Mouse (Mus musculus) hindbrain, postnatal 0 days (tissue): Measurements from ENCODE around the gene Megf11. TPM values are rescaled to one million over a fixed set of nuclear protein-coding genes. Genes with fewer than 3 reads are reported as not detected.

Experiments used
- ATAC-seq: fragments of 200-750 bp; cut with Nextera tagmentation; 2 replicates; pipeline ENCODE4 v1.8.0; 2017; ENCODE audit warnings: mild to moderate bottlenecking, moderate TSS enrichment, moderate library complexity
- DNase-seq: peaks from one replicate; pipeline ENCODE4 v3.0.0-alpha.2; 2015; ENCODE audit warnings: low spot score
- H3K27ac ChIP-seq: fragments of 300-500 bp; sonication (generic); 2 replicates; pipeline ENCODE4 v1.5.1; 2014; ENCODE audit warnings: mild to moderate bottlenecking
- H3K27me3 ChIP-seq: fragments of 300-500 bp; sonication (generic); 2 replicates; pipeline ENCODE4 v1.6.1; 2014; ENCODE audit warnings: low read length, mixed read lengths; ENCODE audit not compliant: insufficient read depth
- H3K36me3 ChIP-seq: fragments of 300-500 bp; sonication (generic); 2 replicates; pipeline ENCODE4 v1.6.1; 2014; ENCODE audit warnings: low read length, mixed read lengths; ENCODE audit not compliant: insufficient read depth
- H3K4me1 ChIP-seq: fragments of 300-500 bp; sonication (generic); 2 replicates; pipeline ENCODE4 v1.6.1; 2014; ENCODE audit warnings: antibody characterized with exemption, low read length, mixed read lengths; ENCODE audit not compliant: insufficient read depth
- H3K4me2 ChIP-seq: fragments of 300-500 bp; sonication (generic); 2 replicates; pipeline ENCODE4 v1.6.1; 2014; ENCODE audit warnings: low read depth, mild to moderate bottlenecking, low read length, moderate library complexity, mixed read lengths
- H3K4me3 ChIP-seq: fragments of 300-500 bp; sonication (generic); 2 replicates; pipeline ENCODE4 v1.5.1; 2014; ENCODE audit warnings: low read length
- H3K9ac ChIP-seq: fragments of 300-500 bp; sonication (generic); replicated peaks from 2 replicates; pipeline ENCODE4 v1.6.1; 2014; ENCODE audit warnings: mild to moderate bottlenecking, low read length, moderate library complexity, mixed read lengths
- H3K9me3 ChIP-seq: fragments of 300-500 bp; sonication (generic); 2 replicates; pipeline ENCODE4 v1.6.1; 2016; ENCODE audit warnings: low read length, mixed read lengths
- CTCF ChIP-seq: IDR thresholded peaks from 2 replicates; pipeline ENCODE4 v1.5.1; 2016; ENCODE audit warnings: antibody characterized with exemption, control low read depth, low read depth
- whole genome bisulfite sequencing: fragments of 180-500 bp; shearing (Covaris S2); extraction: QIAGEN DNeasy Blood & Tissue Kit; methylation state at CpG from one replicate; pipeline ENCODE4 v1.1.7; 2014; 5-methylcytosine and 5-hydroxymethylcytosine counted together
- polyA plus RNA-seq: library from polyadenylated mRNA; unstranded; fragments of >200 nt; fragmentation: Nextera tagmentation; extraction: Ambion mirVana; gene quantifications from 2 replicates; pipeline ENCODE4 v1.2.1, GENCODE M21; 2015
- total RNA-seq: library from RNA; depleted of rRNA; stranded (reverse); fragments of >200 nt; gene quantifications from 2 replicates; pipeline ENCODE4 v1.2.3, GENCODE M21; 2014

Gene Megf11
- total and polyA plus RNA-seq, 2 experiments from 2014 or later, result 16.1 to 38.2 TPM

GRCm38 (mm10) chr9:64528061-64528460, 142.6 kb downstream of the Megf11 start:
- ATAC-seq, result no peak
- H3K9me3 ChIP-seq, result no peaks in the 10 kb centered on the region
- peaks cover 9% of the 10 kb centered on the region for H3K4me1 ChIP-seq
- 90% methylated on average over 7 of the region's 7 CpGs for WGBS
- no peak overlapping the region for H3K4me3 ChIP-seq
- no peak for TF ChIP-seq CTCF
- H3K9ac ChIP-seq, result no peak overlapping the region
- no peaks in the 10 kb centered on the region for H3K27me3 ChIP-seq
- no peak for DNase-seq
- H3K4me2 ChIP-seq, result no peak overlapping the region
- H3K27ac ChIP-seq, result no peak overlapping the region
- H3K36me3 ChIP-seq, result no peaks in the 10 kb centered on the region

GRCm38 (mm10) chr9:64528595-64528994, 143.2 kb downstream of the Megf11 start:
- Histone ChIP-seq H3K27ac (no peak overlapping the region), H3K4me1 (peaks cover 6% of the 10 kb centered on the region), H3K4me3 (no peak overlapping the region), H3K4me2 (no peak overlapping the region), H3K9ac (no peak overlapping the region), H3K27me3 (no peaks in the 10 kb centered on the region), H3K9me3 (no peaks in the 10 kb centered on the region), H3K36me3 (no peaks in the 10 kb centered on the region)
- WGBS, result 53% methylated on average over 2 of the region's 2 CpGs
- no peak for DNase-seq
- no peak for ATAC-seq
- no peak for TF ChIP-seq CTCF

GRCm38 (mm10) chr9:64531935-64532334, 146.5 kb downstream of the Megf11 start:
- no peak overlapping the region for H3K27ac ChIP-seq
- H3K9ac ChIP-seq, result no peak overlapping the region
- WGBS, result 73% methylated on average over 3 of the region's 3 CpGs
- H3K4me2 ChIP-seq, result no peak overlapping the region
- no peaks in the 10 kb centered on the region for H3K9me3 ChIP-seq
- peaks cover 8% of the 10 kb centered on the region; the same call in 1 of the 2 replicates for H3K4me1 ChIP-seq
- H3K4me3 ChIP-seq, result no peak overlapping the region
- H3K27me3 ChIP-seq, result no peaks in the 10 kb centered on the region
- H3K36me3 ChIP-seq, result no peaks in the 10 kb centered on the region
- DNase-seq, result no peak
- 0 out of 2 replicates have a peak, but pooled peaks have one; percentile 21 for ATAC-seq
- TF ChIP-seq CTCF, result no peak

- no peak overlapping the region for H3K4me3 ChIP-seq
- H3K9ac ChIP-seq, result no peak overlapping the region
- no peaks in the 10 kb centered on the region for H3K27me3 ChIP-seq
- no peak overlapping the region for H3K4me2 ChIP-seq
- peaks cover 8% of the 10 kb centered on the region; the same call in 1 of the 2 replicates for H3K4me1 ChIP-seq
- TF ChIP-seq CTCF, result no peak
- 61% methylated on average over 4 of the region's 4 CpGs for WGBS
- DNase-seq (no peak), ATAC-seq (no peak)
- no peaks in the 10 kb centered on the region for H3K9me3 ChIP-seq
- H3K36me3 ChIP-seq, result no peaks in the 10 kb centered on the region
- no peak overlapping the region for H3K27ac ChIP-seq
Observed at GRCm38 (mm10) chr9:64532711-64533242, 147.4 kb downstream of the Megf11 start.

GRCm38 (mm10) chr9:64533488-64534119, 148.2 kb downstream of the Megf11 start:
- H3K4me1 ChIP-seq, result peaks cover 8% of the 10 kb centered on the region; the same call in 1 of the 2 replicates
- ATAC-seq (peak; percentile 58), DNase-seq (peak; percentile 65)
- H3K4me2 ChIP-seq, result no peak overlapping the region
- H3K36me3 ChIP-seq, result no peaks in the 10 kb centered on the region
- H3K27ac ChIP-seq, result 0 out of 2 replicates have a peak overlapping the region, but pooled peaks have one; percentile 11
- H3K4me3 ChIP-seq, result no peak overlapping the region
- TF ChIP-seq CTCF, result no peak
- H3K27me3 ChIP-seq, result no peaks in the 10 kb centered on the region
- H3K9ac ChIP-seq, result no peak overlapping the region
- H3K9me3 ChIP-seq, result no peaks in the 10 kb centered on the region
- WGBS, result 19% methylated on average over 15 of the region's 15 CpGs

- ATAC-seq (no peak), DNase-seq (no peak)
- Histone ChIP-seq H3K4me1 (peaks cover 8% of the 10 kb centered on the region; the same call in 1 of the 2 replicates), H3K36me3 (no peaks in the 10 kb centered on the region), H3K4me3 (no peak overlapping the region), H3K27me3 (no peaks in the 10 kb centered on the region), H3K27ac (no peak overlapping the region), H3K4me2 (no peak overlapping the region), H3K9me3 (no peaks in the 10 kb centered on the region), H3K9ac (no peak overlapping the region)
- 69% methylated on average over 6 of the region's 6 CpGs for whole genome bisulfite sequencing
- TF ChIP-seq CTCF, result no peak
Observed at GRCm38 (mm10) chr9:64534313-64534712, 148.9 kb downstream of the Megf11 start.
